Mouse (Mus musculus) neural tube, embryonic 13.5 days (tissue): Measurements from ENCODE around the gene Crybb1. TPM values are rescaled to one million over a fixed set of nuclear protein-coding genes. Genes with fewer than 3 reads are reported as not detected.

ENCODE experiments used
- ATAC-seq: fragments of 200-750 bp; cut with Nextera tagmentation; 2 replicates; pipeline ENCODE4 v1.8.0; 2017; ENCODE audit warnings: low read depth, mild to moderate bottlenecking, moderate TSS enrichment, moderate library complexity
- H3K27ac ChIP-seq: fragments of 300-500 bp; sonication (generic); replicated peaks from 2 replicates; pipeline ENCODE4 v1.5.1; 2015; ENCODE audit warnings: moderate library complexity, mild to moderate bottlenecking, inconsistent platforms
- H3K27me3 ChIP-seq: fragments of 300-500 bp; sonication (generic); 2 replicates; pipeline ENCODE4 v1.6.1; 2015; ENCODE audit warnings: mild to moderate bottlenecking, inconsistent platforms
- H3K36me3 ChIP-seq: fragments of 300-500 bp; sonication (generic); 2 replicates; pipeline ENCODE4 v1.6.1; 2015; ENCODE audit warnings: mild to moderate bottlenecking, inconsistent platforms
- H3K4me1 ChIP-seq: fragments of 300-500 bp; sonication (generic); replicated peaks from 2 replicates; pipeline ENCODE4 v1.6.1; 2015; ENCODE audit warnings: inconsistent platforms
- H3K4me2 ChIP-seq: fragments of 300-500 bp; sonication (generic); 2 replicates; pipeline ENCODE4 v1.6.1; 2015; ENCODE audit warnings: inconsistent platforms, mild to moderate bottlenecking, moderate library complexity
- H3K4me3 ChIP-seq: fragments of 300-500 bp; sonication (generic); 2 replicates; pipeline ENCODE4 v1.5.1; 2015; ENCODE audit warnings: mild to moderate bottlenecking, inconsistent platforms
- H3K9ac ChIP-seq: fragments of 300-500 bp; sonication (generic); 2 replicates; pipeline ENCODE4 v1.6.1; 2015; ENCODE audit warnings: moderate library complexity, mild to moderate bottlenecking, inconsistent platforms
- H3K9me3 ChIP-seq: fragments of 300-500 bp; sonication (generic); 2 replicates; pipeline ENCODE4 v1.6.1; 2016; ENCODE audit warnings: inconsistent platforms
- WGBS: fragments of 180-500 bp; shearing (Covaris S2); methylation state at CpG from one replicate; pipeline ENCODE4 v1.1.7; 2015; 5-methylcytosine and 5-hydroxymethylcytosine counted together
- polyA plus RNA-seq: library from polyadenylated mRNA; unstranded; fragments of >200 nt; fragmentation: Nextera tagmentation; extraction: Ambion mirVana; gene quantifications from 2 replicates; pipeline ENCODE4 v1.2.1, GENCODE M21; 2015

The Crybb1 gene
- polyA plus RNA-seq, 1 experiment from 2014 or later, result 7.6 TPM

DNA sequence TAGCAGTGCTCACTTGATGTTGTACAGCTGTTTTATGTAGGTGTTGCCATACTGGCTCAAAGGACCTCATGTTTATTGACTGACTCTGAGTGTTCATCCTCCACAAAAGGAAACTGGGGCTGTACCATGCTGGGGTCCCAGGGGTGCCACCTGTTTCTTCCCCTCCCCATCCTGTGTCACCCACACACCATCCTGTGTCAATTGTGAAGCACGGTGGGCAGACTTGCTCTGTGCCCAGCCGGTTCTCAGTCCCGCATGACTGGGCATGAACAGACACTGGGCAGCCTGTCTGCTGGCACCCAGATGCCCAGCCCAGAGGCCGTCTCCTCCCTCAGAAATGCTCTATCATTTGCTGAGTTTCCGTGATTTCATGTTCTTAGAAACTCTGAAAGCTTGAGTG lies 36.3 kb downstream of the Crybb1 start:
- Histone ChIP-seq H3K27me3 (no peaks in the 10 kb centered on the region), H3K4me2 (no peak overlapping the region), H3K9ac (no peak overlapping the region), H3K4me3 (no peak overlapping the region), H3K4me1 (peaks cover 63% of the 10 kb centered on the region), H3K9me3 (no peaks in the 10 kb centered on the region), H3K27ac (no peak overlapping the region), H3K36me3 (no peaks in the 10 kb centered on the region)
- no peak for ATAC-seq
- whole genome bisulfite sequencing, result 77% methylated on average over 5 of the region's 5 CpGs

DNA sequence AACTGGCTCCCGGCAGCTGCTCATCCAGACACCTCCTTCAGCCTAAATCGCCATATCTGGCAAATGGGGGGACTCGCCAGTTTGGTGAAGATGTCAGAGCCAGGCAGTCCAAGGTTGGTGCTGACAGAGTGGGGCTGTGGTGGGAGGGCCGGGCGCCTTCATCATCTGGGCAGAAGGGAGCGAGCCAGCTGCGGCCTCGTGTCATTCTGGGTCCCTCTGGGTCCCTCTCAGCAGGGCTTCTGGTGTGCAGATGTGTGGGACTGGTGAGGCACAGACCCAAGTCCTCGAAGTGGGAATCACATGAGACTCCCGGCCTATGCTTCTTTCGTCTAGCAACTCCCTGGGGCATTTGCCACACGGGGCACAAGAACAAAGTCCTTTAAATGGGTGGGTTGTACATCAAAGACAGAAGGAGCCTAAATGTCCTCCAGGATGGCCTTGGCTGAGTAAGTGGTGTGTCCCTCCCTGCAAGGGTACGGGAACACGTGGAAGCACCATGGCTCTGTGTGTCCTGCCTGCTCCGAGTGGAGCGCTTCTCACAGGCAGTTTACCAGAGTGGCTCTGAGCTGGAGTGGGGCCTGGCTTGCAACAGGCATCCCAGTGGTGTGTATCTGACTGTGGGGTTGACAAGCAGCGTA lies 36.8 kb downstream of the Crybb1 start:
- Histone ChIP-seq H3K9ac (no peak overlapping the region), H3K27me3 (no peaks in the 10 kb centered on the region), H3K9me3 (no peaks in the 10 kb centered on the region), H3K27ac (no peak overlapping the region), H3K4me2 (no peak overlapping the region), H3K4me3 (no peak overlapping the region), H3K36me3 (no peaks in the 10 kb centered on the region), H3K4me1 (peaks cover 67% of the 10 kb centered on the region)
- no peak; the same call in 1 of the 2 replicates for ATAC-seq
- 77% methylated on average over 17 of the region's 17 CpGs for WGBS

DNA sequence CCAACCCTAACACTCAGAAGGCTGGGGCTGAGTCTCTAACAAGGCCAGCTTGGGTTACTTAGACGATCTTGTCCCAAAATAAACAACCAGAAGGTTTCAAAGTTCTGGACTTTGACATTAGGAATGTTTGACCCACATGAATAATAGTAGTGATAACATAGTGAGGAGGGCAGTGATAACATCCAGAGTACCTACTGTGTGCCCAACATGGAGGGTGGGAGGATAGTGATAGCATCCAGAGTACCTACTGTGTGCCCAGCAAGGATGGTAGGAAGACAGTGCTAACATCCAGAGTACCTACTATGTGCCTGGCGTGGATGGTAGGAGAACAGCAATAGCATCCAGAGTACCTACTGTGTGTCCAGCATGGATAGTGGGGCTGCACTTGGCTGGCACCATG lies 38.2 kb downstream of the Crybb1 start:
- WGBS, result 82% methylated on average over 2 of the region's 2 CpGs

DNA sequence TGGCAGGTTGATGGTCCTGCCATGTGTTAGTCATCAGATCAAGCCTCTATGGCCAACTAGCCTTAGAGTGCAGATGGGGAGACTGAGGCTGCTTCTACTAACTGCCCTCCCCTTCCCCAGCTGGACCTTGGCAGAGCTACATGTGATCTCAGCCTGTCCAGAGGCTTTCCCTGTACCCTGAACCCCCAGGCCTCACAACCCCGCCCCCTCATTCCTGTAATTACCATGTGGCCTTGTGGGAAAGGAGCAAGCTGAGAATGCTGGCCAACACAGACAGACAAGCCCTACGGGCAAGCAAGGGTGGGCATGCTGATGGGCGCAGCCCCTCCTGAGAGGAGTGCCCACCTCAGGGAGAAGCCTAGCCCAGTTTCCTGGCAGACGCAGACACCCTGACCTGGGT lies 39.1 kb downstream of the Crybb1 start:
- H3K9ac ChIP-seq, result no peak overlapping the region

More for the DNA sequence above, 38.2 kb downstream of the Crybb1 start:
- no peak for ATAC-seq
- H3K9me3 ChIP-seq, result no peaks in the 10 kb centered on the region
- no peak overlapping the region for H3K27ac ChIP-seq
- no peak overlapping the region for H3K4me3 ChIP-seq
- no peaks in the 10 kb centered on the region for H3K27me3 ChIP-seq
- H3K4me1 ChIP-seq, result peaks cover 67% of the 10 kb centered on the region
- H3K36me3 ChIP-seq, result no peaks in the 10 kb centered on the region
- H3K9ac ChIP-seq, result no peak overlapping the region
- H3K4me2 ChIP-seq, result no peak overlapping the region

DNA sequence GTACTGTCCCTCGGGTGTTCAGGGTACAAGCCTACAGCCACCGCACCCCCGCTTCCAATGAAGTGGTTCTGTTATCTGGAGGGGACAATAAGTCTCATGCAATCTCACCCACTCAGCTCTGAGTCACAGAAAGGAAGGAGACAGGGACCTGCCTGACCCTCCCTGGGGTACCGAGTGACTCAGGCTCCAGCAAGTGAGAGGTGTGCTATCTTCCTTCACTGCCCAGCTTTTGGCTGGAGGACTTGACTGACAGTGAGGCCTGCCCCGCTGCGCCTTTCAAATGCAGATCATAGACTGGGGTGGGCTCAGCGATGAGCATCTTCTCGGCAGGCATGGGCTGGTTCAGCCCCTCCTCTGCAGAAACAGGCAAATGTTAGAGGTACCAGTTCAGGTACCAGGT lies 39.5 kb downstream of the Crybb1 start:
- ATAC-seq, result no peak
- peaks cover 56% of the 10 kb centered on the region for H3K4me1 ChIP-seq
- H3K9me3 ChIP-seq, result no peaks in the 10 kb centered on the region
- no peaks in the 10 kb centered on the region for H3K36me3 ChIP-seq
- no peak overlapping the region for H3K9ac ChIP-seq
- WGBS, result 35% methylated on average over 8 of the region's 8 CpGs
- H3K27ac ChIP-seq, result no peak overlapping the region
- no peak overlapping the region for H3K4me3 ChIP-seq
- no peak overlapping the region for H3K4me2 ChIP-seq
- no peaks in the 10 kb centered on the region for H3K27me3 ChIP-seq

More for the DNA sequence above, 39.1 kb downstream of the Crybb1 start:
- Histone ChIP-seq H3K27me3 (no peaks in the 10 kb centered on the region), H3K4me3 (no peak overlapping the region), H3K27ac (no peak overlapping the region), H3K9me3 (no peaks in the 10 kb centered on the region), H3K4me1 (peaks cover 61% of the 10 kb centered on the region), H3K36me3 (no peaks in the 10 kb centered on the region), H3K4me2 (no peak overlapping the region)
- ATAC-seq, result no peak
- WGBS, result 62% methylated on average over 4 of the region's 4 CpGs

DNA sequence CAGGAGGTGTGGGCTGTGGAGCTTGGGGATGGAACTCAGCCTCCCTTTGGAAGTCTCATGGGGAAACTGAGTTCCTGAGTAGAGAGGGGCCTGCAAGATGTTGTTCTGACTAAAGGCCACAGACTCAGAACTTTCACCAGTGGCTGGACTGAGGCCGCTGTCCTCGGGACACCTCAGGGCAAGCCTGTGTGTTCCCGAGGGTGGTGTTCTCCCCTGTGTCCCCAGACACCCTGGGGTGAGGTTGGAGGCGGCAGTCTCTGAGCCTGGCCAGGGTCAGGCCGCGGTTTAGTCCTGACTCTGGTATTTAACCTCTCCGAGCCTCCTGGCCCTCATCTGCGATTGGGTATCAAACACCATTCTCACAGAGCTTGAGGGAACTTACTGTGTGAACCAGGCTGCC lies 39.9 kb downstream of the Crybb1 start:
- Histone ChIP-seq H3K9ac (no peak overlapping the region), H3K36me3 (no peaks in the 10 kb centered on the region), H3K4me2 (no peak overlapping the region), H3K27me3 (no peaks in the 10 kb centered on the region), H3K4me1 (peaks cover 52% of the 10 kb centered on the region), H3K27ac (no peak overlapping the region), H3K9me3 (no peaks in the 10 kb centered on the region), H3K4me3 (no peak overlapping the region)
- no peak for ATAC-seq
- WGBS, result 62% methylated on average over 8 of the region's 8 CpGs

DNA sequence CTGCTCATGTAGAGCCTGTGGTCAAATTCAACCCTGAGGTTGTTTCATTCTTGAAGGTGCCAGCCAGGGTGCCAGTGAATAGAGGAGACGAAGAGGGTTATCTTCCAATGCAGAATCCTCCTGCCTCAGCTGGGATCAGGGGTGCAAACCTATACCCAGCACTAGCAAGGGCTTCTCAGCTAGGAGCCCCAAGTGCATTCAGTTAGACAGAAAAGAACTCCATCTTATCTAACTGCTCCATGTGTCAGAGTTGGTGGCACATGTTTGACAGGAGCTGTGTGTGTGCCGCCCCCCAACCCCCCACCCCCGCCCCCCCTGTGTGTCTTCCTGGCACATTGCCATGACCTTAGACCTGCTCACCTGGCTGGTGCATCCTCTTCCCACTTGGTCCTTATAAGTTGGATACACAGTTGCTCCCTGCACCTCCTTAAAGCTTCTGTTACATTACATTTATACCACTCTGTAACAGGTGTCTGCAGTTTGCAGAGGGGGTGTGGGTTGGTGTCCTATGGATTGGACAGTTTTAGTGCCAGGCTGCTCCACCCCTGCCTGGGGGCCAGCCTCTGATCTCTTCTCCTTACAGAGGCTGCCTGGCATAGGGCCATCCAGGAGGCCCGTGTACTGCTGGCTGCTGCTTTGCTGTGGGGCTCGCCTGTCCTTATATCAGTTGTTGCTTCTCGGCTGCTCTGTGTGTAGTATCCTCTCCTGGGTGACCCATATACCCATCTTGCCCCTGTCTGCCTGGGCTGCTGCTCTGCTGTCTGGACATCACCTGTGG lies 41.0 kb downstream of the Crybb1 start:
- no peaks in the 10 kb centered on the region for H3K9me3 ChIP-seq
- WGBS, result 78% methylated on average over 6 of the region's 6 CpGs
- ATAC-seq, result no peak
- 0 out of 2 replicates have a peak overlapping the region, but pooled peaks have one; percentile 9 for H3K27ac ChIP-seq
- peaks cover 44% of the 10 kb centered on the region for H3K4me1 ChIP-seq
- H3K27me3 ChIP-seq, result no peaks in the 10 kb centered on the region
- no peak overlapping the region for H3K4me3 ChIP-seq
- H3K9ac ChIP-seq, result no peak overlapping the region
- no peak overlapping the region for H3K4me2 ChIP-seq
- H3K36me3 ChIP-seq, result no peaks in the 10 kb centered on the region

DNA sequence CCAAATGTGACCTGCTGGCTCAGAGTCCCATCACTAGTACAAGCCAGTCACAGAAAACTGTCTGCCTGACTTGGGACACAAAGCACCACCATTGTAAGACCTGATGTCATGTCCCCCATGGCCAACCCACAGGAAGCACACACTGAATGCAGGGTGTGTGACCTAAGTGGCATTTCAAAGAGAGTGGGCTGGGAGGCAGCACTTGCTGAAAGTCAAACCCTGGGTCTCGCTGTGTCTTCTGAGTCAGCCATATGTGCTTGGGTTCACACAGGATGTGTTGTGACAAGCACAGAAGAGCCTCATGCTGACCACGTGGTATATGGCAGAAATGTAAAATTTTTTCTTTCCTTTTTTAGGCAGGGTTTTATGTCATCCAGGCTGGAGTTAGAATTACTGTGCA lies 41.6 kb downstream of the Crybb1 start:
- no peak overlapping the region for H3K4me3 ChIP-seq
- H3K9ac ChIP-seq, result no peak overlapping the region
- H3K36me3 ChIP-seq, result no peaks in the 10 kb centered on the region
- no peak overlapping the region for H3K4me2 ChIP-seq
- peaks cover 37% of the 10 kb centered on the region for H3K4me1 ChIP-seq
- 0 out of 2 replicates have a peak overlapping the region, but pooled peaks have one; percentile 9 for H3K27ac ChIP-seq
- no peak for ATAC-seq
- 77% methylated on average over 2 of the region's 2 CpGs for WGBS
- no peaks in the 10 kb centered on the region for H3K9me3 ChIP-seq
- H3K27me3 ChIP-seq, result no peaks in the 10 kb centered on the region

DNA sequence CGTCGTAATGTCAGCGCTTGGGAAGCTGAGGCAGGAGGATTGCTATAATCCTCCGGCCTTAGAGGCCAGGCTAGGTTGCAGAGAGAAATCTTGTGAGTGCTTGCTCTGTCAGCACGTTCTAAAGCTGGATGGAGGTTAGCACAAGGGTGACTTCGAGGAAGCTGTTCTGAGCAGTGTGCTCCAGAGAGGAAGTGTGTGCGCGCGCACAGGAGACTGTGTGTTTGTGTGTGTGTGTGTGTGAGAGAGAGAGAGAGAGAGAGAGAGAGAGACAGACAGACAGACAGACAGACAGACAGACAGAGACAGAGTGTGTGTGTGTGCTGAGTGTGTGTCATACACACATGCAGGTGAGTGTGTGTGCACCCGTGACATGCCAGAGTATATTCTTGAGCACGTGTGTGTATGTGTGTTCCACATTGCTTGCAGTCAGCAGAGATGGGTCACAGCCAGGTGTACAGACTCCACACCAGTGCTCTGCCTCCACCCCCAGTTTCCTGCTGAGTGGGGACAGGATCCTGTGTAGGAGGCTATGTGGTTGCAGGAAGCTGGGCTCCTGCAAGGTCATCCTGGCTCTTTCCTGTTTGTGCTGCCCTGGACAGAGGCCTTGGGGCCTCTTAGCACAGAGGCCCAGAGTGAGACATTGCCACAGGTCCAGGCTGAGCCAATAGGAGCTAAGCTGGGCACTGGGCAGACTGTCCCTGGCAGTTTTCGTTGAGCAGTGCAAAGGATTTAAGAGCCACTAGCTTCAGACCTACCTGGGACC lies 42.8 kb downstream of the Crybb1 start:
- H3K27me3 ChIP-seq, result no peaks in the 10 kb centered on the region
- H3K36me3 ChIP-seq, result no peaks in the 10 kb centered on the region
- no peak for ATAC-seq
- 89% methylated on average over 12 of the region's 12 CpGs for WGBS
- H3K4me2 ChIP-seq, result no peak overlapping the region
- no peak overlapping the region for H3K9ac ChIP-seq
- H3K4me1 ChIP-seq, result peaks cover 28% of the 10 kb centered on the region
- H3K27ac ChIP-seq, result no peak overlapping the region
- H3K9me3 ChIP-seq, result no peaks in the 10 kb centered on the region
- no peak overlapping the region for H3K4me3 ChIP-seq

DNA sequence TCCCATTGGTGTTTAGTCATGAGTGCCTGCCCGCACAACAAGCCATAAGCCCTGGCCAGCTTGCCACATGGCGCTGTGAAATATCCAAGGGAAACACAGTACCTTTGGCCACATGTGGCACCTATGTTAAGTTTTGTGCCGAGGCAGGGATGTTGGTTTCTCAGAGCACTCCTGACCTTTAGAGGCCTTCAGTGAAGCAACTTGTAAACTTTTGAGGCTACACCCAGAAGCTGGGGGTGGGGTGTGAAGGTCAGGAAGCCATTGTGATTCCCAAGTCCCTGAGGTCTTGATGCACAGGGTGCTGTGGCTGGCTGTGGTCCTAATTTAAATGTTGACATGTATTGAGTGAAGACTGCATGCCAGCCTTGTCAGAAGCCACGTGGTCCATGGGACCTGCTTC lies 43.8 kb downstream of the Crybb1 start:
- H3K4me3 ChIP-seq, result no peak overlapping the region
- H3K9me3 ChIP-seq, result no peaks in the 10 kb centered on the region
- H3K27ac ChIP-seq, result no peak overlapping the region
- H3K4me2 ChIP-seq, result no peak overlapping the region
- H3K4me1 ChIP-seq, result peaks cover 26% of the 10 kb centered on the region
- H3K36me3 ChIP-seq, result no peaks in the 10 kb centered on the region
- H3K27me3 ChIP-seq, result no peaks in the 10 kb centered on the region
- no peak for ATAC-seq
- no peak overlapping the region for H3K9ac ChIP-seq
- 88% methylated on average over 4 of the region's 4 CpGs for WGBS

DNA sequence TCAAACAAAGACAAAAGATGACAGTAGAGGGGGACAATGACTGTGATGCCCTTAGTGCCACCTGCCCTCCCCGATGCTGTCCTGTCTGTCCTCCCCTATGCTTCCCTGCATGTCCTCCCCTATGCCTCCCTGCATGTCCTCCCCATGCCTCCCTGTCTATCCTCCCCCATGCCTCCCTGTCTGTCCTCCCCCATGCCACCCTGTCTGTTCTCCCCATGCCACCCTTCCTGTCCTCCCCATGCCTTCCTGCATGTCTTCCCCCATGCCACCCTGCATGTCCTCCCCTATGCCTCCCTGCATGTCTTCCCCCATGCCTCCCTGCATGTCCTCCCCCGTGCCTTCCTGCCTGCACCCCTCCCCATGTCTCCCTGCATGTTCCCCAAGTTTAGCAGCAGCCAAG lies 44.5 kb downstream of the Crybb1 start:
- H3K4me2 ChIP-seq, result no peak overlapping the region
- no peaks in the 10 kb centered on the region for H3K27me3 ChIP-seq
- H3K27ac ChIP-seq, result no peak overlapping the region
- no peaks in the 10 kb centered on the region for H3K36me3 ChIP-seq
- no peaks in the 10 kb centered on the region for H3K9me3 ChIP-seq
- H3K4me3 ChIP-seq, result no peak overlapping the region
- ATAC-seq, result no peak
- WGBS, result 85% methylated on average over 2 of the region's 2 CpGs
- no peak overlapping the region for H3K9ac ChIP-seq
- peaks cover 23% of the 10 kb centered on the region for H3K4me1 ChIP-seq

DNA sequence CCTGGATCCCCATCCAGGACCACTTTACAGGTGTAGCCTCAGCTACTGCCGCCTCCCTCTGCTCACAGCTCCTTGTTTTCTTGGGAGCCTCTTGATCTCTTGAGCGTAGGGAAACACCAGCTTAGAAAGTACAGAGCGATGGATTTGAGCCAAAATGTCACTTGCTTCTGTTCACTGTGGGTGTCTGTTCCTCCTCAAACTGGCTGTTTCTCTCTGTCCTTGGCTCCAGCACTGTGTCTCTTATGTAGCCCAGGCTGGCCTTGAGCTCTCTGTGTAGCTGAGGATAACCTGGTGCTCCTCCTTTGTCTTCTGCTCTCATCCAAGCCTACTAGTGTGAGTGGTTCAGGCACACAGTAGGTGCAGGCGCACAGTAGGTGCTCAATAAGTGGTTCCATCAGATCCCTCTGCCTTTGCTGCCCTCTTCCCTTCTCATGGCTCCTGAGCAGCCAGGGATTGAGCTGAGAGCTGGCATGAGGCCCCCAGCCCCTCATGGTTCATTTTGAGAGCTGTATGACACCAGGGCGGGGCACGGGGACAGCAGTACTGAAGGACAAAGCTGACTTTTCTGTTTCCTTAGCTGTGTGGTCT lies 45.2 kb downstream of the Crybb1 start:
- H3K9ac ChIP-seq, result no peak overlapping the region
- no peak overlapping the region for H3K27ac ChIP-seq
- H3K9me3 ChIP-seq, result no peaks in the 10 kb centered on the region
- peaks cover 24% of the 10 kb centered on the region for H3K4me1 ChIP-seq
- H3K4me2 ChIP-seq, result no peak overlapping the region
- no peak overlapping the region for H3K4me3 ChIP-seq
- no peaks in the 10 kb centered on the region for H3K27me3 ChIP-seq
- 90% methylated on average over 6 of the region's 6 CpGs for WGBS
- ATAC-seq, result no peak
- no peaks in the 10 kb centered on the region for H3K36me3 ChIP-seq
